Mouse (Mus musculus) mouse trophoblast stem cell (cell line): Measurements from ENCODE around the gene L3mbtl4.
"Not testable (repeated sequence)": the region's sequence is repeated elsewhere in the genome, so short reads cannot be mapped to it uniquely, and the experiment has no call there.

ENCODE experiments used
- in situ Hi-C, 2 experiments: fragments of 300-500 bp; cut with MseI, MboI; formaldehyde crosslinking; loops; 2 replicates in 1 of 2; 3 replicates in 1 of 2; pipeline ENCODE4 v1.15.1; 2025

The L3mbtl4 gene

GRCm38 (mm10) chr17:68388481-68388880, 114.9 kb downstream of the L3mbtl4 start:
- in situ Hi-C loops: no loop called here

- in situ Hi-C loops: no loop called here
Measured at GRCm38 (mm10) chr17:68405993-68406392, 132.4 kb downstream of the L3mbtl4 start.

GRCm38 (mm10) chr17:68407121-68407520, 133.5 kb downstream of the L3mbtl4 start:
- in situ Hi-C loops: not testable (repeated sequence)

GRCm38 (mm10) chr17:68422663-68423498, 149.3 kb downstream of the L3mbtl4 start:
- in situ Hi-C loops: no loop called here

GRCm38 (mm10) chr17:68433576-68433975, 160.0 kb downstream of the L3mbtl4 start:
- in situ Hi-C loops: no loop called here

GRCm38 (mm10) chr17:68450921-68451320, 177.3 kb downstream of the L3mbtl4 start:
- in situ Hi-C loops: no loop called here

GRCm38 (mm10) chr17:68461471-68461870, 187.9 kb downstream of the L3mbtl4 start:
- in situ Hi-C loops: no loop called here

GRCm38 (mm10) chr17:68467311-68467710, 193.7 kb downstream of the L3mbtl4 start:
- in situ Hi-C loops: no loop called here

GRCm38 (mm10) chr17:68490065-68490691, 216.6 kb downstream of the L3mbtl4 start:
- in situ Hi-C loops: no loop called here

- in situ Hi-C loops: no loop called here
Measured at GRCm38 (mm10) chr17:68492231-68492630, 218.6 kb downstream of the L3mbtl4 start.

GRCm38 (mm10) chr17:68502998-68503397, 229.4 kb downstream of the L3mbtl4 start:
- in situ Hi-C loops: not testable (repeated sequence)

- in situ Hi-C loops: no loop called here
Measured at GRCm38 (mm10) chr17:68559698-68560097, 286.1 kb downstream of the L3mbtl4 start.

GRCm38 (mm10) chr17:68560264-68560663, 286.7 kb downstream of the L3mbtl4 start:
- in situ Hi-C loops: no loop called here

GRCm38 (mm10) chr17:68571806-68572205, 298.2 kb downstream of the L3mbtl4 start:
- in situ Hi-C loops: no loop called here

GRCm38 (mm10) chr17:68585195-68585594, 311.6 kb downstream of the L3mbtl4 start:
- in situ Hi-C loops: no loop called here

GRCm38 (mm10) chr17:68591619-68592018, 318.0 kb downstream of the L3mbtl4 start:
- in situ Hi-C loops: no loop called here

- in situ Hi-C loops: no loop called here
Measured at GRCm38 (mm10) chr17:68602744-68603143, 329.1 kb downstream of the L3mbtl4 start.

- in situ Hi-C loops: no loop called here
Measured at GRCm38 (mm10) chr17:68607691-68608090, 334.1 kb downstream of the L3mbtl4 start.

- in situ Hi-C loops: no loop called here
Measured at GRCm38 (mm10) chr17:68611247-68611646, 337.6 kb downstream of the L3mbtl4 start.

- in situ Hi-C loops: no loop called here
Measured at GRCm38 (mm10) chr17:68625281-68625680, 351.7 kb downstream of the L3mbtl4 start.

- in situ Hi-C loops: no loop called here
Measured at GRCm38 (mm10) chr17:68629631-68630426, 356.2 kb downstream of the L3mbtl4 start.

GRCm38 (mm10) chr17:68631396-68631795, 357.8 kb downstream of the L3mbtl4 start:
- in situ Hi-C loops: no loop called here
